Mouse (Mus musculus) brown adipose tissue, adult 24 weeks (tissue): Measurements from ENCODE around the gene Myt1l. TPM values are rescaled to one million over a fixed set of nuclear protein-coding genes. Genes with fewer than 3 reads are reported as not detected.

Experiments
- H3K27ac ChIP-seq: fragments of 200-500 bp; replicated peaks from 2 replicates; pipeline ENCODE4 v1.5.1; 2012; ENCODE audit warnings: low read depth, mild to moderate bottlenecking, low read length
- H3K4me1 ChIP-seq: fragments of 200-500 bp; 2 replicates; pipeline ENCODE4 v1.6.1; 2012; ENCODE audit warnings: low read length, mixed read lengths; ENCODE audit not compliant: control insufficient read depth, insufficient read depth, insufficient read length
- H3K4me3 ChIP-seq: fragments of 200-500 bp; 2 replicates; pipeline ENCODE4 v1.5.1; 2012; ENCODE audit warnings: low read depth, mild to moderate bottlenecking, low read length, moderate library complexity; ENCODE audit not compliant: insufficient read depth
- polyA plus RNA-seq: library from polyadenylated mRNA; stranded (reverse); fragments of >200 nt; gene quantifications from 2 replicates; pipeline ENCODE4 v1.2.4, GENCODE M21; 2012; ENCODE audit not compliant: missing spikeins, insufficient read depth, insufficient read length

Gene Myt1l
- polyA plus RNA-seq, 1 experiment = not detected

GRCm38 (mm10) chr12:29547755-29548154 lies 19.6 kb downstream of the Myt1l start:
- H3K4me3 ChIP-seq = no peak overlapping the region
- no peaks in the 10 kb centered on the region for H3K4me1 ChIP-seq
- no peak overlapping the region for H3K27ac ChIP-seq

GRCm38 (mm10) chr12:29553138-29553537 lies 25.0 kb downstream of the Myt1l start:
- Histone ChIP-seq H3K4me1 (no peaks in the 10 kb centered on the region), H3K27ac (no peak overlapping the region), H3K4me3 (no peak overlapping the region)

GRCm38 (mm10) chr12:29555718-29556117 lies 27.5 kb downstream of the Myt1l start:
- Histone ChIP-seq H3K4me1 (no peaks in the 10 kb centered on the region), H3K27ac (no peak overlapping the region), H3K4me3 (no peak overlapping the region)

GRCm38 (mm10) chr12:29556408-29556807 lies 28.2 kb downstream of the Myt1l start:
- Histone ChIP-seq H3K4me1 (no peaks in the 10 kb centered on the region), H3K4me3 (no peak overlapping the region), H3K27ac (no peak overlapping the region)

GRCm38 (mm10) chr12:29556901-29557300 lies 28.7 kb downstream of the Myt1l start:
- H3K4me3 ChIP-seq = no peak overlapping the region
- no peak overlapping the region for H3K27ac ChIP-seq

GRCm38 (mm10) chr12:29559769-29560168 lies 31.6 kb downstream of the Myt1l start:
- H3K27ac ChIP-seq = no peak overlapping the region
- no peak overlapping the region for H3K4me3 ChIP-seq
- no peaks in the 10 kb centered on the region for H3K4me1 ChIP-seq

More at GRCm38 (mm10) chr12:29556901-29557300, 28.7 kb downstream of the Myt1l start:
- no peaks in the 10 kb centered on the region for H3K4me1 ChIP-seq

- H3K4me1 ChIP-seq = no peaks in the 10 kb centered on the region
- H3K4me3 ChIP-seq = no peak overlapping the region
- no peak overlapping the region for H3K27ac ChIP-seq
Measured at GRCm38 (mm10) chr12:29561222-29561621, 33.0 kb downstream of the Myt1l start.

- H3K27ac ChIP-seq = no peak overlapping the region
- no peak overlapping the region for H3K4me3 ChIP-seq
- H3K4me1 ChIP-seq = no peaks in the 10 kb centered on the region
Measured at GRCm38 (mm10) chr12:29569311-29569710, 41.1 kb downstream of the Myt1l start.

GRCm38 (mm10) chr12:29570351-29570750 lies 42.2 kb downstream of the Myt1l start:
- H3K4me1 ChIP-seq = no peaks in the 10 kb centered on the region
- H3K27ac ChIP-seq = no peak overlapping the region
- H3K4me3 ChIP-seq = no peak overlapping the region

- H3K4me3 ChIP-seq = no peak overlapping the region
- no peaks in the 10 kb centered on the region for H3K4me1 ChIP-seq
- no peak overlapping the region for H3K27ac ChIP-seq
Measured at GRCm38 (mm10) chr12:29571613-29572012, 43.4 kb downstream of the Myt1l start.

GRCm38 (mm10) chr12:29593787-29594186 lies 65.6 kb downstream of the Myt1l start:
- no peaks in the 10 kb centered on the region for H3K4me1 ChIP-seq
- no peak overlapping the region for H3K27ac ChIP-seq
- H3K4me3 ChIP-seq = no peak overlapping the region

- H3K4me1 ChIP-seq = no peaks in the 10 kb centered on the region
- H3K4me3 ChIP-seq = no peak overlapping the region
- no peak overlapping the region for H3K27ac ChIP-seq
Measured at GRCm38 (mm10) chr12:29599916-29600315, 71.7 kb downstream of the Myt1l start.

- Histone ChIP-seq H3K4me3 (no peak overlapping the region), H3K27ac (no peak overlapping the region), H3K4me1 (no peaks in the 10 kb centered on the region)
Measured at GRCm38 (mm10) chr12:29601223-29601622, 73.0 kb downstream of the Myt1l start.

GRCm38 (mm10) chr12:29604659-29605058 lies 76.5 kb downstream of the Myt1l start:
- H3K27ac ChIP-seq = no peak overlapping the region
- no peaks in the 10 kb centered on the region for H3K4me1 ChIP-seq
- H3K4me3 ChIP-seq = no peak overlapping the region

GRCm38 (mm10) chr12:29605124-29605523 lies 76.9 kb downstream of the Myt1l start:
- H3K4me3 ChIP-seq = no peak overlapping the region
- no peak overlapping the region for H3K27ac ChIP-seq
- H3K4me1 ChIP-seq = no peaks in the 10 kb centered on the region

- H3K27ac ChIP-seq = no peak overlapping the region
Measured at GRCm38 (mm10) chr12:29606221-29606620, 78.0 kb downstream of the Myt1l start.

GRCm38 (mm10) chr12:29617746-29618145 lies 89.6 kb downstream of the Myt1l start:
- H3K4me3 ChIP-seq = no peak overlapping the region
- H3K4me1 ChIP-seq = no peaks in the 10 kb centered on the region
- H3K27ac ChIP-seq = no peak overlapping the region

More at GRCm38 (mm10) chr12:29606221-29606620, 78.0 kb downstream of the Myt1l start:
- no peak overlapping the region for H3K4me3 ChIP-seq
- no peaks in the 10 kb centered on the region for H3K4me1 ChIP-seq
